Comparison of ENCODE assay signal across 8 mouse cellular contexts in genomic region chr11:117627060-117627562, GRCm38 (mm10). TPM values are rescaled to one million over a fixed set of nuclear protein-coding genes. Genes with fewer than 3 reads are reported as not detected.
DNase-seq lines count a peak whose midpoint lies in the region; ATAC-seq lines count a peak whose summit lies in the region.

No protein-coding gene starts in this region.

- ATAC-seq in inflammation-experienced regulatory T-cells, adult 6 months, result peak; percentile 64
- no peak for ATAC-seq in megakaryocyte-erythroid progenitor cell, adult 5-6 weeks (replicated peaks; ENCODE audit: low FRiP score, low TSS enrichment, poor library complexity, severe bottlenecking)

- DNase-seq in layer of hippocampus, adult 8-10 months (ENCODE audit: low spot score in 2 of 2), result peak; percentile 35 to 39
- no peak for DNase-seq in layer of hippocampus, postnatal 36 days
- DNase-seq in cerebellum, adult 9-11 months, result peak; percentile 81
- peak; percentile 41 for DNase-seq in telencephalon, adult 2 months (ENCODE audit: low read depth, low spot score)
- DNase-seq in lung, postnatal 14 days, result no peak
- no peak for DNase-seq in spleen, postnatal 14 days (ENCODE audit: low spot score in 2 of 2)

RNA-seq across cellular contexts. Expression of gene Tnrc6c, which starts 27.0 kb away (rescaled TPM):
- 10 to 100 TPM; 69.4 to 83.2 (median 76.7) TPM for total RNA-seq in layer of hippocampus, adult 8-10 months (2022)
- total RNA-seq in layer of hippocampus, postnatal 36 days (2021), result 10 to 100 TPM; 67.5 to 75.6 TPM
- polyA plus RNA-seq in inflammation-experienced regulatory T-cells, adult 6 months (2017; shearing (Covaris generic)), result 10 to 100 TPM; 10.8 to 19.2 (median 17.4) TPM
- total RNA-seq in megakaryocyte-erythroid progenitor cell, adult 5-6 weeks (2014; fragmentation: Nextera tagmentation), result 27.1 and 32.2 TPM in 2 replicates
- total RNA-seq in megakaryocyte-erythroid progenitor cell, adult 5-6 weeks (2017), result 15.8 and 18.0 TPM in 2 replicates

Comparison
In these comparisons a context has a peak if more than half of its experiments do, and no peak if none do; other contexts are left out.
1. DNase-seq: peak in layer of hippocampus, adult 8-10 months (2 of 2), cerebellum, adult 9-11 months (single experiment) and telencephalon, adult 2 months (single experiment); none in layer of hippocampus, postnatal 36 days (0 of 2), lung, postnatal 14 days (single experiment) and spleen, postnatal 14 days (0 of 2).